Mouse (Mus musculus): ENCODE results near the gene Gm10271. TPM values are rescaled to one million over a fixed set of nuclear protein-coding genes. Genes with fewer than 3 reads are reported as not detected.

The Gm10271 gene
- not detected for polyA plus RNA-seq (2014; fragmentation: Illumina TruSeq; extraction: RNeasy Lipid Tissue Mini Kit (QIAGEN cat#74804); ENCODE audit: insufficient read depth, low read depth, low replicate concordance)

DNA sequence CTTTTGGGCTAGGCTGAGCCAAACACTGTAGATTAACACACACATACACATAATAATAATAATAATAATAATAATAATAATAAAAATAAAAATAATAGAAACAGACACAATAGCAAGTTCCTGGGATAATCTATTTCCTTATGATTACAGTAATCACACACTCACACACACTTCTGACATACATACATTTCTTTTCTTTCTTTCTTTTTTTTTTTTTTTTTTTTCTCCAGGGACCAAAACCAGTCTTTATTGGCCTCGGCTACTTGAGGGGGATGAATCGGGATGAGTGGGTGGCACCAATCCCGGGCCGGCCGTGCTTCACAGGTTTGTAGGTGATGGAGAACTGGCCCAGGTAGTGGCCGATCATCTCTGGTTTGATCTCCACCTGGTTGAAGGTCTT lies at the start of gene Gm10271:
Gm10271 (minus strand) TSS at position 101 of the 400 bp plus-strand sequence.

GRCm38 (mm10) chr10:116986264-116987082 lies 14.1 kb upstream of the Gm10271 start, which contains the start of gene Best3:
Best3 (plus strand) TSS chr10:116986314.

GRCm38 (mm10) chr10:116950009-116950769 lies 22.2 kb downstream of the Gm10271 start, which contains the start of gene Rab3ip:
Rab3ip (minus strand) TSS chr10:116950769.

Other genes with a start within 250 kb of the Gm10271 start
- gene Myrfl, start 75.7 kb downstream of the Gm10271 start, polyA plus RNA-seq (2014; fragmentation: Illumina TruSeq; extraction: RNeasy Lipid Tissue Mini Kit (QIAGEN cat#74804); ENCODE audit: insufficient read depth, low read depth, low replicate concordance) = not detected
- gene Rab3ip, start 21.8 kb downstream of the Gm10271 start, polyA plus RNA-seq (2014; fragmentation: Illumina TruSeq; extraction: RNeasy Lipid Tissue Mini Kit (QIAGEN cat#74804); ENCODE audit: insufficient read depth, low read depth, low replicate concordance) = 17.9 TPM
- 0.11 TPM for gene Best3, start 13.7 kb upstream of the Gm10271 start, polyA plus RNA-seq (2014; fragmentation: Illumina TruSeq; extraction: RNeasy Lipid Tissue Mini Kit (QIAGEN cat#74804); ENCODE audit: insufficient read depth, low read depth, low replicate concordance)
- gene Lrrc10, start 72.7 kb upstream of the Gm10271 start, polyA plus RNA-seq (2014; fragmentation: Illumina TruSeq; extraction: RNeasy Lipid Tissue Mini Kit (QIAGEN cat#74804); ENCODE audit: insufficient read depth, low read depth, low replicate concordance) = 1.6 TPM
- 103 TPM for gene Cct2, start 91.2 kb upstream of the Gm10271 start, polyA plus RNA-seq (2014; fragmentation: Illumina TruSeq; extraction: RNeasy Lipid Tissue Mini Kit (QIAGEN cat#74804); ENCODE audit: insufficient read depth, low read depth, low replicate concordance)
- gene Frs2, start 175.9 kb upstream of the Gm10271 start, polyA plus RNA-seq (2014; fragmentation: Illumina TruSeq; extraction: RNeasy Lipid Tissue Mini Kit (QIAGEN cat#74804); ENCODE audit: insufficient read depth, low read depth, low replicate concordance) = 6.7 TPM

Measured in lung, adult 10 weeks (tissue).